Mouse (Mus musculus) left cerebral cortex, postnatal 25 days (tissue): Measurements from ENCODE around the gene Pls3. TPM values are rescaled to one million over a fixed set of nuclear protein-coding genes. Genes with fewer than 3 reads are reported as not detected.
A peak's percentile ranks its signal among the peaks of the same experiment; 100 is the strongest.

Experiments used
- DNase-seq, 2 experiments: peaks; one replicate each; pipeline ENCODE4 v3.0.0; 2022; ENCODE audit warnings: low spot score in 2 of 2, mixed read lengths in 1 of 2
- intact Hi-C: fragments of 180-260 bp; cut with DNase I; formaldehyde crosslinking; loops from one replicate; pipeline ENCODE4 v1.15.1; 2025
- total RNA-seq, 2 experiments: library from RNA; stranded (reverse); gene quantifications; 2 replicates each; pipeline ENCODE4 v1.2.3; 2021

Gene Pls3
- 100 to 1,000 TPM; 110 to 128 TPM for total RNA-seq

- DNase-seq, result peak; percentile 77 to 94
- intact Hi-C loops, result no loop called here
Measured at GRCm38 (mm10) chrX:75874332-75875291, at the start of gene Pls3. Pls3 (minus strand) TSS chrX:75875182.

GRCm38 (mm10) chrX:75895716-75896115, 20.7 kb upstream of the Pls3 start:
- intact Hi-C loops, result no loop called here
- no peak for DNase-seq

GRCm38 (mm10) chrX:75875566-75875965, 584 bp upstream of the Pls3 start:
- no peak for DNase-seq
- intact Hi-C loops, result no loop called here

GRCm38 (mm10) chrX:75873813-75874212, 1.2 kb downstream of the Pls3 start:
- peak in 1 of 2 experiments; percentile 19 for DNase-seq
- intact Hi-C loops, result no loop called here

- intact Hi-C loops, result no loop called here
- DNase-seq, result no peak
Measured at GRCm38 (mm10) chrX:75873253-75873652, 1.7 kb downstream of the Pls3 start.

- intact Hi-C loops, result no loop called here
- DNase-seq, result no peak
Measured at GRCm38 (mm10) chrX:75871855-75872254, 3.1 kb downstream of the Pls3 start.

- DNase-seq, result no peak
- intact Hi-C loops, result no loop called here
Measured at GRCm38 (mm10) chrX:75861715-75862114, 13.3 kb downstream of the Pls3 start.

- no peak for DNase-seq
- intact Hi-C loops, result no loop called here
Measured at GRCm38 (mm10) chrX:75854294-75854693, 20.7 kb downstream of the Pls3 start.

- intact Hi-C loops, result no loop called here
- no peak for DNase-seq
Measured at GRCm38 (mm10) chrX:75844290-75844689, 30.7 kb downstream of the Pls3 start.

- no peak for DNase-seq
- intact Hi-C loops, result no loop called here
Measured at GRCm38 (mm10) chrX:75842835-75843234, 32.1 kb downstream of the Pls3 start.

GRCm38 (mm10) chrX:75842120-75842519, 32.9 kb downstream of the Pls3 start:
- intact Hi-C loops, result no loop called here
- DNase-seq, result no peak

- no peak for DNase-seq
- intact Hi-C loops, result no loop called here
Measured at GRCm38 (mm10) chrX:75840263-75840662, 34.7 kb downstream of the Pls3 start.

- no peak for DNase-seq
- intact Hi-C loops, result no loop called here
Measured at GRCm38 (mm10) chrX:75834836-75835235, 40.1 kb downstream of the Pls3 start.

- intact Hi-C loops, result no loop called here
- no peak for DNase-seq
Measured at GRCm38 (mm10) chrX:75834286-75834685, 40.7 kb downstream of the Pls3 start.

GRCm38 (mm10) chrX:75833006-75833641, 41.9 kb downstream of the Pls3 start:
- no peak for DNase-seq
- intact Hi-C loops, result no loop called here

GRCm38 (mm10) chrX:75829867-75830255, 45.1 kb downstream of the Pls3 start:
- DNase-seq, result no peak
- intact Hi-C loops, result no loop called here

- no peak for DNase-seq
Measured at GRCm38 (mm10) chrX:75829240-75829866, 45.6 kb downstream of the Pls3 start.

GRCm38 (mm10) chrX:75818647-75819271, 56.2 kb downstream of the Pls3 start:
- intact Hi-C loops, result no loop called here
- DNase-seq, result no peak

More at GRCm38 (mm10) chrX:75829240-75829866, 45.6 kb downstream of the Pls3 start:
- intact Hi-C loops, result no loop called here

GRCm38 (mm10) chrX:75814958-75815357, 60.0 kb downstream of the Pls3 start:
- intact Hi-C loops, result loop anchor here (2.0 to 5.0 kb wide), 2 partner anchors 366 to 387 kb away; no protein-coding TSS in a partner anchor

GRCm38 (mm10) chrX:75814123-75814522, 60.9 kb downstream of the Pls3 start:
- intact Hi-C loops, result loop anchor here (2.0 to 5.0 kb wide), 2 partner anchors 367 to 388 kb away; no protein-coding TSS in a partner anchor
- DNase-seq, result peak in 1 of 2 experiments; percentile 65

More at GRCm38 (mm10) chrX:75814958-75815357, 60.0 kb downstream of the Pls3 start:
- no peak for DNase-seq
